Mouse (Mus musculus) adrenal gland (tissue): ENCODE data around the gene Map9.
"Not testable (repeated sequence)": the region's sequence is repeated elsewhere in the genome, so short reads cannot be mapped to it uniquely, and the experiment has no call there.

Experiments used
- intact Hi-C: fragments of 180-260 bp; cut with DNase I; formaldehyde crosslinking; loops from one replicate; pipeline ENCODE4 v1.15.1; 2025

The Map9 gene

GRCm38 (mm10) chr3:82406336-82406735 lies 48.5 kb downstream of the Map9 start:
- intact Hi-C loops, result loop anchor here (5.0 kb wide), 1 partner anchor 321 kb away; no protein-coding TSS in a partner anchor

- intact Hi-C loops, result loop anchor here (5.0 kb wide), 1 partner anchor 320 kb away; no protein-coding TSS in a partner anchor
These were observed 49.6 kb downstream of the Map9 start for GRCm38 (mm10) chr3:82407432-82407831.

DNA sequence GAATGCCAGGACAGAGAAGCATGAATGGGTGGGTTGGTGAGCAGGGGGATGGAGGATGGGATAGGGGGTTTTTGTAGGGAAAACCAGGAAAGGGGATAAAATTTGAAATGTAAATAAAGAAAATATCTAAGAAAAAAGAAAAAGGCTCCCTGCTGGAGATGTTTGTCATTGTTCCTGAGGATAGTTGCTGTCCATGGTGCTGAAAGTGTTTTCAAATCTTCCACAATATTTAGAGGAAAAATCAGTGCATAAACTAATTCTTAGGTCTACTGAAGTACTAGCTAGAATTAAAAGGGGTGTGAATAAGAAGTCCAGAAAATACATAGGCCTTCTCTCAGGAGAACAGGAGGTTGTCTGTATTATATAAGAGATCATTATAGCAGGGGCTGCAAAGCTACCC lies 54.6 kb downstream of the Map9 start:
- intact Hi-C loops, result no loop called here

DNA sequence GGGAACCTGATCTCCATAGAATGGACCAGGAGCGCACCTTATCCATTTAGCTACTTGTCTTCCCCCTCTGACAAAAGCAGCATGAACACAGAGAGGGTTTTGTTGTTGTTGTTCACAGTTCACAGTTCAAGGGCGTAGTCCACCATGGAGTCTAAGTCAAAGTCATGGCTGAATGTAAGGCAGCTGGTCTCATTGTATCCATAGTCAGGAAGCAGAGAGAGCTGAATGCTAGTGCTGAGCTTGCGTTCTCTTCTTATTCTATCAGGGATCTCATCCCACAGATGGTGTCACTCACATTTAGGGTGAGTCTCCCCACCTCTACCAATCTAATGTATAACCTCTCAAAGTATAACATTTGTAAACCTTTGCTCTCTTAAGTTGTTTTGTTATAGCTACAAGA lies 60.1 kb downstream of the Map9 start:
- intact Hi-C loops, result no loop called here

GRCm38 (mm10) chr3:82435351-82435750 lies 77.5 kb downstream of the Map9 start:
- intact Hi-C loops, result no loop called here

DNA sequence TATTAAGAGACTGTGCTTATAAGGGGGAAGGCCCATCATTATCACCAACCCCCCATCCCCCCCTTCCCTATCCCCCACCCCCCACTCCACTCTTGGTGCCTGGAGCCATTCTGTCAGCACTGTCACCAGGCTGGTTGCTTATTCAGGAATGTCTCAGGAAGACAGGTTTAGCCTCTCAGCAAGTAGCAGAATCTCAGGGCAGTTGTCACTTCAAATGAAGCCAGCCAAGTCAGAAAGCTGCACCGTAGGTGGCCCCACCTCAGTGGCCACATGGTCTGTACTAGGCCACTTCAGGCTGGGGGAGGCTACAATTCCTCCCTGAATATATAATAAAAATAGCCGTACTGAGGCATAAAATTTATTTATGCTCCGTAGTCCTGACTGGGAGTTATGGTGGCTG lies 83.1 kb downstream of the Map9 start:
- intact Hi-C loops, result no loop called here

DNA sequence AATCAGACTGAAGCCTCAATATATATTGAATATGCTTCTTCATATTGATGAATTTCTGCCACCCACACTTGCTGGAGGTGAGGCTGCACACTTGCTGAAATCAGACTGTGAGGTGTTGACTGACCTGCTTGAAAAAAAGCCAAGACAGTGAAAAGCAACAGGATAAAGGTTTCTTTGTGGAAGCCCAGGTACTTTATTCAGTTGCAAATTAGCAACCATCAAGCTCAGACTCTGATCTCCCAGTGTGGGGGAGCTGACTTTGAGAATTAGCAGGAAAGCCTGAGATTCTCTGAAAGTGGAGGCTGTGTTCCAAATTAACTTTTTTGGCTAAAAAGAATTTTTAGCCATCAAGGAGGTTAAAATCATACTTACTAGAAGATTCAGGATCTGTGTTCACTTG lies 83.8 kb downstream of the Map9 start:
- intact Hi-C loops, result not testable (repeated sequence)
